Mouse (Mus musculus): Measurements from ENCODE around the gene Myh14.

DNA sequence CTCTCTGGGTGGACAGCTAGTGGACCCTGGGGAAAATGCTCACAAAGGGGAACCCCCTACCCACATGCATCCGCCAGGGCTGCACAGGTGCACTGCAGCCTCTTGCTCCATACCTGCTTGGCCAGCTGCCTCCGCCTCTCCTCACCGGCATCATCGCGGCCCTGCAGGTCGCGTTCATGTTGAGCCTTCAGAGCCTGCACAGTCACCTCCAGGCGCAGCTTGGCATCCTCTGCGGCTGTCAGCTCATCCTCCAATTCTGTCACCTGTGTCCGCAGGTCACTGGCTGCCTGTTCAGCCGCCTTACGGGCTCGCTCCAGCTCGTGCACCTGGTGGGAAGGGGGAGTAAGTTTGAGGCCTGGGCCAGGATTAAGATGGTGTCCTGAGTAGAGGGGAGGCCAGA is 54.7 kb downstream of the Myh14 start:
- TF ChIP-seq CTCF (IDR thresholded peaks at IDR 0.05 in 2 of 3, conservative IDR thresholded peaks at IDR 0.05 in 1 of 3; ENCODE audit: control insufficient read depth in 1 of 3, insufficient read depth in 1 of 3, low read depth in 2 of 3, low read length in 3 of 3, poor library complexity in 1 of 3, severe bottlenecking in 1 of 3), result no peak
- TF ChIP-seq ZNF384 (IDR thresholded peaks at IDR 0.05; ENCODE audit: low read depth, low read length), result no peak
- TF ChIP-seq NRF1 (IDR thresholded peaks at IDR 0.05; ENCODE audit: insufficient read depth, low read depth, low read length, poor library complexity, severe bottlenecking), result no peak
- TF ChIP-seq ZC3H11A (IDR thresholded peaks at IDR 0.05; ENCODE audit: low read depth, low read length), result no peak
- no peak for TF ChIP-seq MAFK (IDR thresholded peaks at IDR 0.05; ENCODE audit: borderline replicate concordance, low read depth, low read length)

Measured in MEL (cell line).